Mouse (Mus musculus) C2C12 (cell line): ENCODE measurements around the gene Snx14. TPM values are rescaled to one million over a fixed set of nuclear protein-coding genes. Genes with fewer than 3 reads are reported as not detected.

ENCODE experiments used
- H3K27me3 ChIP-seq: one replicate; pipeline ENCODE4 v1.6.1; 2011; ENCODE audit not compliant: control insufficient read depth, insufficient read depth, insufficient read length
- H3K36me3 ChIP-seq: one replicate; pipeline ENCODE4 v1.6.1; 2011; ENCODE audit not compliant: control insufficient read depth, insufficient read depth
- H3K4me3 ChIP-seq: one replicate; pipeline ENCODE4 v1.5.1; 2011; ENCODE audit warnings: mild to moderate bottlenecking, control low read depth; ENCODE audit not compliant: poor library complexity, insufficient read depth, severe bottlenecking
- H3K79me2 ChIP-seq: one replicate; pipeline ENCODE4 v1.6.1; 2011; ENCODE audit not compliant: control insufficient read depth, insufficient read depth
- H3K79me3 ChIP-seq: one replicate; pipeline ENCODE4 v1.6.1; 2011; ENCODE audit warnings: low read depth, control low read depth
- H3ac ChIP-seq: one replicate; pipeline ENCODE3; 2011; ENCODE audit warnings: low read depth; ENCODE audit not compliant: control insufficient read depth, insufficient read length
- CEBPB ChIP-seq: IDR thresholded peaks from one replicate; pipeline ENCODE4 v1.6.1; 2011; ENCODE audit warnings: low read depth, mild to moderate bottlenecking, control low read depth, moderate library complexity
- CTCF ChIP-seq: IDR thresholded peaks from one replicate; pipeline ENCODE4 v1.5.1; 2011; ENCODE audit not compliant: control insufficient read depth, insufficient read depth, insufficient read length
- FOSL1 ChIP-seq: IDR thresholded peaks from one replicate; pipeline ENCODE4 v1.8.0; 2011; ENCODE audit warnings: mild to moderate bottlenecking, low read length; ENCODE audit not compliant: poor library complexity, insufficient read depth, severe bottlenecking
- MAX ChIP-seq: IDR thresholded peaks from one replicate; pipeline ENCODE4 v1.6.1; 2011; ENCODE audit warnings: mild to moderate bottlenecking, control low read depth
- MYOD1 ChIP-seq: IDR thresholded peaks from one replicate; pipeline ENCODE4 v1.6.1; 2011; ENCODE audit warnings: low read depth; ENCODE audit not compliant: control insufficient read depth, insufficient read length
- MYOG ChIP-seq: IDR thresholded peaks from one replicate; pipeline ENCODE4 v1.6.1; 2011; ENCODE audit not compliant: control insufficient read depth, insufficient read length; ENCODE audit errors: extremely low read depth
- USF1 ChIP-seq: IDR thresholded peaks from one replicate; pipeline ENCODE4 v1.6.1; 2011; ENCODE audit warnings: low read depth, mild to moderate bottlenecking, control low read depth, moderate library complexity
- polyA plus RNA-seq: library from polyadenylated mRNA; unstranded; fragments of >200 nt; fragmentation: generic; extraction: Trizol; gene quantifications from one replicate; pipeline ENCODE4 v1.2.1, GENCODE M21; 2012; ENCODE audit warnings: missing spikeins

Snx14 gene
- polyA plus RNA-seq, 1 experiment, result 6.6 TPM

DNA sequence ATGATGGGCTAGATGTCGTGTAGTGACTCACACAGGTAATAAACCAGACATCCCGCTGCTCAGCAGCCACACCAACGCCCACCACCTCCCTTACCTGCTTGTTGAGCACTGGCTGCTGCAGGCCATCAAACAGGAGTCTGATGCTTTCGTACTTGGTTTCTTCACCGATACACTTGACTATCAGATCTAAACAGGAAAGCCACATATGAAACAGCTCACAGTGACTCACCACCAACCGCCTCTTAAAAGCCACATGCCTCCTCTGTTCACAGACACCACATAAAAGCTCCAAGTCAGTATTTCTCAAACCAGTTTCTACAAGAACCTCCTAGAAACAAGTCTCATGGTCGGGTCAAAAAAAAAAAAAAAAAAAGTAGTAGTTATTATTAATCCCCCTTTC lies 58.7 kb downstream of the Snx14 start:
- peaks cover 28% of the 10 kb centered on the region for H3K36me3 ChIP-seq
- no peaks in the 10 kb centered on the region for H3K27me3 ChIP-seq
- no peak overlapping the region for H3ac ChIP-seq
- H3K4me3 ChIP-seq, result no peak overlapping the region
- H3K79me3 ChIP-seq, result no peaks in the 10 kb centered on the region
- TF ChIP-seq USF1 (peak; percentile 21), CEBPB (no peak), FOSL1 (peak; percentile 30), MYOD1 (no peak)
- no peaks in the 10 kb centered on the region for H3K79me2 ChIP-seq

DNA sequence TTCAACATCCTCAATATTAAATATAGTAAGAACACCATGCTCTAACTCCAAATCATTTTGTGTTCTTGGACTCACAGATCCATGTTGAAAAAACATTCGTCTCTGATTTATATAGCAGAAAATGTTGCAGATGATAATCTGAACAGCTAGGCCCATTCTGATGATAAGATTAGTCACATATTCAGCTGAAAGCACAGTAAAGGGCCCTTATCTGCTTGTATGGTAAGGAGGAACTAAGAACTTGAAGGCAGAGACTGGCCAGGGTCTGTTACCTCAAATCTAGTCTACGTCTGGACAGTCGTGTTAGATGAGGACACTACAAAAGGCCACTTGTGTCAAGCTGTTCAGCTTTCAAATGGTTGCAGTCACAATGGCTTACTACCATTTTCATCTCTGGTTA lies 59.7 kb downstream of the Snx14 start:
- no peaks in the 10 kb centered on the region for H3K27me3 ChIP-seq
- no peaks in the 10 kb centered on the region for H3K79me3 ChIP-seq
- H3K79me2 ChIP-seq, result no peaks in the 10 kb centered on the region
- TF ChIP-seq USF1, result no peak
- no peak for TF ChIP-seq CEBPB
- TF ChIP-seq MYOD1, result no peak
- TF ChIP-seq FOSL1, result no peak
- no peak for TF ChIP-seq CTCF
- TF ChIP-seq MAX, result no peak
- TF ChIP-seq MYOG, result no peak
- no peak overlapping the region for H3K4me3 ChIP-seq
- H3K36me3 ChIP-seq, result peaks cover 28% of the 10 kb centered on the region
- no peak overlapping the region for H3ac ChIP-seq

DNA sequence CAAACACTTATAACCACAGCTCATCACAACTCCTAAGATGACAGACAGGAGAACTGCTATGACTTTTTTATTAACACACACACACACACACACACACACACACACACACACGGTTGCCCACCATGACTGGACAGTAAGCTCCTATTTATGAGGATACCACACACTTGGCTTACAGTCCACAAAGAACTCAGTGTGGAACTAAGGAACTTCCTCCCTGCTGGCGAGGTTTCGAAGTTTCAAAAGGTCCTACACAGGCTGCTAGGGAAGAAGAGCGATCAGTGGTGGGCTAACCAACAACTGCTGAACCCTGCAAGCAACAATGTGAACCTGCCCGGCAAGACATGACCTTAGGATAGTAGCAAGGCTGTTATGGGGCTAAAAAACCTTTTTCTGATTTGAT lies 61.3 kb downstream of the Snx14 start:
- no peak overlapping the region for H3ac ChIP-seq

DNA sequence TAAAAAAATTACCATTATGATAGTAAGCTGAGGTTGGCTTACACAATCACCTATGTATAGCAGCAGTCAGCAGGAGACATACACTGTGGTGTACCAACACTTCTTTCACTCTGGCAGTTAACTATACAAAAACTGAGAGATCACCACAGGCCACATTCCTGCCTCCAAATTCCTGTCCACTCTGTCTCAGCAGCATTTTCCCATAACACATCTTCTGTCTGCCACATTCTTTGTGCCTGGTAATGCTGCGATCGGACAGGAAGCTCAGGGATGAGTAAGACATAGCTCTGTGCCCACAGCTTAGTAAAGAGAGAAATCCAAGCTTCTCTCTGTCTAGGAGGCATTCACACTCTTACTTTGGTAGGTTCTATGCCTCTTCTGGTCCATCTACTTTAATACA lies 65.8 kb downstream of the Snx14 start:
- Histone ChIP-seq H3K27me3 (no peaks in the 10 kb centered on the region), H3K36me3 (peaks cover 5% of the 10 kb centered on the region), H3K79me3 (no peaks in the 10 kb centered on the region), H3K79me2 (no peaks in the 10 kb centered on the region), H3ac (no peak overlapping the region), H3K4me3 (no peak overlapping the region)
- TF ChIP-seq CEBPB, result peak; percentile 61
- peak; percentile 30 for TF ChIP-seq FOSL1
- TF ChIP-seq USF1, result no peak

More for the DNA sequence above, 61.3 kb downstream of the Snx14 start:
- Histone ChIP-seq H3K4me3 (no peak overlapping the region), H3K79me2 (no peaks in the 10 kb centered on the region), H3K79me3 (no peaks in the 10 kb centered on the region), H3K36me3 (peaks cover 16% of the 10 kb centered on the region), H3K27me3 (no peaks in the 10 kb centered on the region)
- peak; percentile 16 for TF ChIP-seq USF1
- TF ChIP-seq MYOG, result no peak

DNA sequence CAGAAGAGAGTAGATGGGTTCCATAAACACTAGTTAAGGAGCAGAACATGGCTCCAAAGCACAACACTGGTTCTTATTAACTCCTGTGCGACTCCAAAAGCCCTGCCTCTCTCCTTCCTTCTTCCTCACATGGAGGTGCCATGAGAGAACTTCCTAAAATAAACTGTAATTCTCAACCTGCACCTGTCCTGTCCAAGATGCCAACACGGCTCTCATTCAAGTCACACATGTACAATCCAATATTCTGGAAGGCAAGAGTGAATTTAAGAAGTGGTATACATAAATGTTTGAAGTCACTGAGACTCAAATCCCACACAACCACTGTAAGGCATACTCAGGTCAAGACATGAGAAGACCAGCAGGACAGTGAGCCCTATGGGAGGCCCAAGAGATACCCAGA lies 67.6 kb downstream of the Snx14 start:
- Histone ChIP-seq H3K79me3 (no peaks in the 10 kb centered on the region), H3K36me3 (peaks cover 2% of the 10 kb centered on the region), H3K4me3 (no peak overlapping the region), H3ac (no peak overlapping the region), H3K79me2 (no peaks in the 10 kb centered on the region), H3K27me3 (no peaks in the 10 kb centered on the region)
- TF ChIP-seq MAX (no peak), CTCF (no peak), MYOG (no peak), FOSL1 (no peak), CEBPB (no peak), USF1 (no peak), MYOD1 (no peak)

DNA sequence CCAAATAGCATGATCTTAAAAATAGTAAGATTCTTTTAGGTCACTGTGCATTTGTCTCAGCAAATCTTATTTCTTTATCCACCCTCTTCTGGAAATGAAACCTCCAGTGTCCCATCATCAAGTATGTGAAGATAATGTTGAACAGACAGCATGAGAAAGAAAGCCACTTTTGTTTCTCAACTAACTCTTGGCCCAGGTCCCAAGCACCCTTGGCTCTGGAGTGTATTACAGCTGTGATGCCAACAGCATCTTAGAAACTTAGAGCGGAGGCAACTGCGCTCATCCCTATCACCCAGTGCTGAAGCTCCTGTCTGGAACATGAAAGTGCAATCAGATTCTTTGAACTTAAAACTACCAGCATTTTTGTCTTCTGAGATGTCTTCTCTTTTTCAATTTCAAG lies 69.1 kb downstream of the Snx14 start:
- Histone ChIP-seq H3K4me3 (no peak overlapping the region), H3K79me2 (no peaks in the 10 kb centered on the region), H3K79me3 (no peaks in the 10 kb centered on the region), H3K36me3 (no peaks in the 10 kb centered on the region), H3K27me3 (no peaks in the 10 kb centered on the region), H3ac (no peak overlapping the region)
- TF ChIP-seq CTCF (no peak), MYOG (no peak), MAX (no peak), MYOD1 (no peak), CEBPB (no peak)

DNA sequence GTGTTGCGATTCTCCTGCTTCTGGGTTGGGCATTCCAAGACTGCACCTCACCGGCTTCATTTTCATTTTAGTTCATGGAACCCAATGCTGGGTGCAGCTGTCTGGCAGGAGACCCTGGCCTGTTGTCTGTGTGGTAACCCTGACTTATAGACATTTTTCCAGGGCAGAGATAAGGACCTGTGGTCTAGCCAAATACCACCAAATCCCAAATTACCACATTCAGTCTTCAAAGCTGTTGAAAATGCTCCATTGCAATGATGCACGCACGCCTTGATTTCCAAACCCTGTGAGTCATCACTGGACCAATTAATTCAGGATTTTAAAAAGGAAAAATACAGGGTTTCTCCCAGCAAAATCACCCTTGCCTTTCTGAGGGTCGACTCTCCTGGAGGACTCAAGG lies 70.3 kb downstream of the Snx14 start:
- no peaks in the 10 kb centered on the region for H3K36me3 ChIP-seq
- TF ChIP-seq MYOG, result no peak
- no peak for TF ChIP-seq MYOD1
- TF ChIP-seq CEBPB, result no peak
- TF ChIP-seq USF1, result no peak
- no peak for TF ChIP-seq CTCF
- no peaks in the 10 kb centered on the region for H3K79me2 ChIP-seq
- no peak overlapping the region for H3ac ChIP-seq
- H3K27me3 ChIP-seq, result no peaks in the 10 kb centered on the region
- no peaks in the 10 kb centered on the region for H3K79me3 ChIP-seq
- H3K4me3 ChIP-seq, result no peak overlapping the region
